Mouse (Mus musculus): ENCODE measurements around the gene Bcl2a1d. TPM values are rescaled to one million over a fixed set of nuclear protein-coding genes. Genes with fewer than 3 reads are reported as not detected.
"Not testable (repeated sequence)": the region's sequence is repeated elsewhere in the genome, so short reads cannot be mapped to it uniquely, and the experiment has no call there.

The Bcl2a1d gene
- not detected in 2 replicates for polyA plus RNA-seq (2014; fragmentation: Nextera tagmentation; extraction: Ambion mirVana)

DNA sequence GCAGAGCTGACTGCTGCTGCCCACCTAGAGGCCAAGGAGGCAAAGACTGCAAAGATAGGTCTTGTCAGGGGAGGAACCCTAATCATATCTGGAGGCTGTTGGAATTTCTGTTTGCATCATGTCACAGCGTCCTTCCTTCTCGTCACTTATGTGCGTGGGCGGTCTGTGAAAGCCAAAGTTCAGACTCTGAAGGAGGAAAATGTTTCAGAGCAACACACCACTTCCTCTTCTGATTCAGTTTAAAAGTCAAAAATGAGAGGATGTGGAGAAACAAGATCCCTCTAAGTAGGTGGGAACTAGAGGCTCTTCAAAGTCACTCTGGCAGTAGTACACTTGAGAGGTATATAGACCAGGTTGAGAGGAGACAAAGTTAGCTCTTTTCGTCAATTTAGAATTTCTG lies at the start of gene Bcl2a1d:
TSS of gene Bcl2a1d (minus strand) at position 187 of the 400 bp plus-strand sequence.
- not testable (repeated sequence) for H3K9ac ChIP-seq (ENCODE audit: low read depth, low read length); H3K27ac ChIP-seq (ENCODE audit: low read depth, low read length); H3K4me2 ChIP-seq (replicated peaks; ENCODE audit: low read depth, low read length); H3K27me3 ChIP-seq (ENCODE audit: control insufficient read depth, insufficient read depth, low read length); H3K36me3 ChIP-seq (ENCODE audit: control insufficient read depth, insufficient read depth, low read length); H3K4me3 ChIP-seq (ENCODE audit: low read length); ATAC-seq (ENCODE audit: low FRiP score, low TSS enrichment); H3K9me3 ChIP-seq (ENCODE audit: control insufficient read depth, low read length); H3K4me1 ChIP-seq (ENCODE audit: control insufficient read depth, insufficient read depth, low read length)
- WGBS: 68% methylated on average over 5 of the region's 5 CpGs

DNA sequence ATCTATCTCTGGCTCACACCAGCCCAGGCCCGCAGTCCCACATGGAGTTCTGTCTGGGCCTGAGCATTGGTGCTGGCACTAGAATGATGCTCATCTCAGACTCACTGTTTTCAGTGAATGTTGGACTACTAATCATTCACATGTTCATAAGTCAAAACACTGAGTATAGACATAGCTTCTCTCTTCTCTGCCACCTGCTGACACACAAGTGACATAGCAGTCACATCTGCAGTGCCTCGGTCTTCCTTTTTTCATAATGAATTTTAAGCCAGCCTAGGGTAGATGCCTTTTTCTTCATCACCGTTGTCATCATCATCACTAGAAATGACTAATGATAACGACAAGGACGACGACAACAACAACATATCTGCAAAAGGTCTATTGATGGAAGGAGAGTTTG lies 38.5 kb upstream of the Bcl2a1d start:
- not testable (repeated sequence) for H3K4me2 ChIP-seq (replicated peaks; ENCODE audit: low read depth, low read length); H3K36me3 ChIP-seq (ENCODE audit: control insufficient read depth, insufficient read depth, low read length); ATAC-seq (ENCODE audit: low FRiP score, low TSS enrichment); H3K4me1 ChIP-seq (ENCODE audit: control insufficient read depth, insufficient read depth, low read length); H3K9ac ChIP-seq (ENCODE audit: low read depth, low read length); H3K27ac ChIP-seq (ENCODE audit: low read depth, low read length); H3K27me3 ChIP-seq (ENCODE audit: control insufficient read depth, insufficient read depth, low read length); H3K4me3 ChIP-seq (ENCODE audit: low read length); H3K9me3 ChIP-seq (ENCODE audit: control insufficient read depth, low read length)
- 94% methylated on average over 2 of the region's 6 CpGs for WGBS

DNA sequence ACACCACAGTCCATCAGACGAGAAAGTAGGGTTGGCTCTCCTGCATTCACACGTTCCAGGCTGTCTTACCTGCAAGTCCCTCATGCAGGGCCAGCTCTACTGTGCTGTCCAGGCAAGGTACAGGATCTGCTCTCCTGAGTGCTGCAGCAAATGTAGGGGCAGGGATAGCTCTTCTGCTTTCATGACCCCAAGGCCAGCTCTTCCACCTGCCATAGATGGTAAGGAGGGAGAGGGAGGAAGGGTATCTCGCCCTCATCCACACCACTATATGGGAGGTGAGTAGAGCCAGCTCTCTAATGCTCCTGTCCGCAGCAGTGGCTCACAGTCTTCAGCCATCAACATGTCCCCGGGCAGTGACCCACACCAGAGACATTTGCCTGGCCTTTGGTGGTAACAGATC lies 37.8 kb upstream of the Bcl2a1d start:
- ATAC-seq (ENCODE audit: low FRiP score, low TSS enrichment); H3K9ac ChIP-seq (ENCODE audit: low read depth, low read length): not testable (repeated sequence)
- 88% methylated on average over 4 of the region's 5 CpGs for WGBS

DNA sequence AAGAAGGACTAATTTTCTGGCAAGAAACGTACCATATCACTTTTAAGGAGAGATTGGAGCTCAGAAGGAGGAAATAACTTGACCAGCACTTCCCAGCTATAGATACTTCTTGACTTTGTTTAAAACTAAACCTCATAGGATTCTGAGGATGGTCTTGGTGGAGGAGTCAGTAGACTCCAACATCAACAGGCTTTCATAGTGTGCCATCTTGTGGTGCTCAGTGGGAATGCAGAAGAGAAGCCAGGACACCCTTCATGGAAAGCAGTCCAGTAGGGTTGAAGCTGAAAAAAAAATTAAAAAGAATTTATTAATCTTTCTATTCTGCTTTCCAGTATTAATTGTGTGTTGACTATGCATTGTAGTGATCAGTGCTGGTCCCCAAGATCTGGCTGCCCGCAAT lies 15.0 kb upstream of the Bcl2a1d start:
- not testable (repeated sequence) for H3K4me2 ChIP-seq (replicated peaks; ENCODE audit: low read depth, low read length); H3K36me3 ChIP-seq (ENCODE audit: control insufficient read depth, insufficient read depth, low read length); H3K9me3 ChIP-seq (ENCODE audit: control insufficient read depth, low read length); H3K9ac ChIP-seq (ENCODE audit: low read depth, low read length); H3K27ac ChIP-seq (ENCODE audit: low read depth, low read length); ATAC-seq (ENCODE audit: low FRiP score, low TSS enrichment); H3K27me3 ChIP-seq (ENCODE audit: control insufficient read depth, insufficient read depth, low read length); H3K4me3 ChIP-seq (ENCODE audit: low read length); H3K4me1 ChIP-seq (ENCODE audit: control insufficient read depth, insufficient read depth, low read length)
- WGBS: no CpG with 5 or more reads among the region's 2 CpGs

More for the DNA sequence above, 37.8 kb upstream of the Bcl2a1d start:
- not testable (repeated sequence) for H3K9me3 ChIP-seq (ENCODE audit: control insufficient read depth, low read length); H3K27me3 ChIP-seq (ENCODE audit: control insufficient read depth, insufficient read depth, low read length); H3K4me1 ChIP-seq (ENCODE audit: control insufficient read depth, insufficient read depth, low read length); H3K4me2 ChIP-seq (replicated peaks; ENCODE audit: low read depth, low read length); H3K27ac ChIP-seq (ENCODE audit: low read depth, low read length); H3K36me3 ChIP-seq (ENCODE audit: control insufficient read depth, insufficient read depth, low read length); H3K4me3 ChIP-seq (ENCODE audit: low read length)

DNA sequence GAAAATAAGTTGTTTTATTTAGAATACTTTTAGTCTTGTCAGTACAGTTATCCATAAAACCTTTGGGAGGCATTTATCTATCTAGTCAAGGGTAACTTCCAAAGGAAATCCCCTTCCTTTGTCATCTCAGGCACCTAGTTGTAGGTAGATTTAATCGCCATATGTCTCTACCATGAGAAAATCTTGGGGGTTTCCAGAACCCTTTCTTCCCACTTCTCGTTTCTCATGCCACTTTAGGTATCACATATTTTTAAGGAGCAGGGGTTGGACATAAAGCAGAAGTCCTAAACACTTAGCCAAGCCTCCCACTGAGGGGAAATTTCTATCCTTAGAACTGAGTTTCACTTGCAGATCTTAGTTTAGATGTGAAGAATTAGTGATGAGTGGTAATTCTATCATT lies 14.3 kb upstream of the Bcl2a1d start:
- not testable (repeated sequence) for ATAC-seq (ENCODE audit: low FRiP score, low TSS enrichment); H3K27me3 ChIP-seq (ENCODE audit: control insufficient read depth, insufficient read depth, low read length); H3K4me3 ChIP-seq (ENCODE audit: low read length); H3K27ac ChIP-seq (ENCODE audit: low read depth, low read length); H3K9me3 ChIP-seq (ENCODE audit: control insufficient read depth, low read length); H3K9ac ChIP-seq (ENCODE audit: low read depth, low read length); H3K36me3 ChIP-seq (ENCODE audit: control insufficient read depth, insufficient read depth, low read length); H3K4me2 ChIP-seq (replicated peaks; ENCODE audit: low read depth, low read length); H3K4me1 ChIP-seq (ENCODE audit: control insufficient read depth, insufficient read depth, low read length)
- no CpG with 5 or more reads among the region's 2 CpGs for WGBS

DNA sequence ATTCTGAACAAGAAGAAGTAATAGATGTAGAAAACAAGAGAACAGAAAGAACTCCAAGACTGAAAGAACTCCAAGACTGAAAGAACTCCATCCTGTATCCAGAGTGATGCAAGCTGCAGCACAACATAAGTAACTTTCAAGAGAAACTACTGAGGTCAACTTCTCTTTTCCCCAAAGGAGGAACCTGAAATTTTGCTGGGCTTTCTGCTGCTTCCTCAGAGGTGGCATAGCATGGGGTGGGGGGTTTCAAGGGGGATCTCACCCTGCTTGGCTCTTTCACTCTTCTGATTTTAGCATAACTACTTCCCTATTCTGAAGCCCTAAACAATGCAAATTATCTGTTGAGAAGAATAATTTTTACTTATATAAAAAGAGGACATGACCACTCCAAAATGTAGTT lies 3.6 kb upstream of the Bcl2a1d start:
- H3K4me2 ChIP-seq (replicated peaks; ENCODE audit: low read depth, low read length); H3K4me1 ChIP-seq (ENCODE audit: control insufficient read depth, insufficient read depth, low read length); H3K36me3 ChIP-seq (ENCODE audit: control insufficient read depth, insufficient read depth, low read length); H3K27ac ChIP-seq (ENCODE audit: low read depth, low read length); H3K9me3 ChIP-seq (ENCODE audit: control insufficient read depth, low read length); ATAC-seq (ENCODE audit: low FRiP score, low TSS enrichment); H3K9ac ChIP-seq (ENCODE audit: low read depth, low read length); H3K4me3 ChIP-seq (ENCODE audit: low read length); H3K27me3 ChIP-seq (ENCODE audit: control insufficient read depth, insufficient read depth, low read length): not testable (repeated sequence)

DNA sequence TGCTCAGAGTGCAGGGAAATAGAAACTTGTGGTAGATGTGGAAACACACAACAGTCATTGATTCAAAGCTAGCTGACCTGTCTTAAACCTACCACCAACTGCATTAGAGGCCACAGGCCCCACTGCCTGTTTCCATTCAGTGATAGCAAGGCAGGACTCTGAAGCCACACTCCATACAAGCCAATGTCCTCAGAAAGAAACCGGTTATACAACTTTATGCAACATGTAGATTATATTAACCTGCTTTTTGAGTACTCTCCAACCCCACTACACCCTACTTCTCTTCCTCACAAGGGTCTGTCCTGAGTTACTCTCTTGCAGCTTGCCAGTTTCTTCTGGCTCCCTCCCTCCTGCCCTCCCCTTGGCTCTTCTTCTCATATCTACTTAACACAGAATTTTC lies 1.5 kb upstream of the Bcl2a1d start:
- WGBS: 90% methylated on average over 1 of the region's 1 CpGs
- not testable (repeated sequence) for H3K27me3 ChIP-seq (ENCODE audit: control insufficient read depth, insufficient read depth, low read length); H3K4me2 ChIP-seq (replicated peaks; ENCODE audit: low read depth, low read length); H3K9me3 ChIP-seq (ENCODE audit: control insufficient read depth, low read length); ATAC-seq (ENCODE audit: low FRiP score, low TSS enrichment); H3K4me1 ChIP-seq (ENCODE audit: control insufficient read depth, insufficient read depth, low read length); H3K4me3 ChIP-seq (ENCODE audit: low read length); H3K36me3 ChIP-seq (ENCODE audit: control insufficient read depth, insufficient read depth, low read length); H3K27ac ChIP-seq (ENCODE audit: low read depth, low read length); H3K9ac ChIP-seq (ENCODE audit: low read depth, low read length)

DNA sequence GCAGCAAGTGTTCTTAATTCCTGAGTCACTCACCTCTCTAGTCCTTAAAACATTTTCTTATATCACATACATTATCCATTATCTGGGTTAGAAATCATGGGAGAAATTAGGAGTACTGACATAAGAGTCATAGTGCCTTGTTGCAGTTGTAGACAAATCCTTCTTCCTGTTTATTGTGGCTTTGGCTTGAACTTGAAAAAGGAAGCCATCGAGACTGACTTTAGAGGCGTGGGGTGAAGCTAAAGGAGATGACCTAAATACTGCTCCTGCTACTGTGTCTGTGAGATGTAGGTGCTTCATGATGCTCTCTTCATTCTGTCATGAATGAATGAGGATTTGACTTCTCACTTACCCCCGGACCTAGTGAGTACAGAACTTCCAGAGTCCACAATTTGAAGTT lies 620 bp upstream of the Bcl2a1d start:
- H3K27me3 ChIP-seq (ENCODE audit: control insufficient read depth, insufficient read depth, low read length); H3K4me2 ChIP-seq (replicated peaks; ENCODE audit: low read depth, low read length); H3K9ac ChIP-seq (ENCODE audit: low read depth, low read length); ATAC-seq (ENCODE audit: low FRiP score, low TSS enrichment); H3K27ac ChIP-seq (ENCODE audit: low read depth, low read length); H3K4me3 ChIP-seq (ENCODE audit: low read length); H3K9me3 ChIP-seq (ENCODE audit: control insufficient read depth, low read length); H3K4me1 ChIP-seq (ENCODE audit: control insufficient read depth, insufficient read depth, low read length); H3K36me3 ChIP-seq (ENCODE audit: control insufficient read depth, insufficient read depth, low read length): not testable (repeated sequence)
- WGBS: 87% methylated on average over 1 of the region's 3 CpGs

DNA sequence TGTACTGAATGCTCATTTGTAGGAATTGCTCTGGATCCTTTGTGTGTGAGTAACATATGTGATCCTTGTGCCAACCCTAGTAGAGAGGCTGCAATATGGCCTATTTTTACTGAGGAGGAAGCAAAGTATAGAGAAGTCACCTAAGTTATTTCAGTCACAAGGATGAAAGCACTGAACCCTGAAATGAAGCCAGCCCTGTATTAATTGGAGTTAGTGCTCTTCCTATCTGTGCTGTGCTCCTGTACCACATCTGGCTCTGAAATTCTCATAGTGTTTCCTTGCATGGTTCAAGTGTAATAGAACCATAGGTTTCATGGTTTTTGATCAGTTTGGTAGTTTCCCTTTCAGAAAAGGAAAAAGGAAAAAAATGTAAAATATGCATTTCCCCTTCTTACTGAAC lies 3.4 kb downstream of the Bcl2a1d start:
- H3K36me3 ChIP-seq (ENCODE audit: control insufficient read depth, insufficient read depth, low read length); H3K4me1 ChIP-seq (ENCODE audit: control insufficient read depth, insufficient read depth, low read length); H3K4me3 ChIP-seq (ENCODE audit: low read length); H3K27ac ChIP-seq (ENCODE audit: low read depth, low read length); H3K9me3 ChIP-seq (ENCODE audit: control insufficient read depth, low read length); H3K27me3 ChIP-seq (ENCODE audit: control insufficient read depth, insufficient read depth, low read length); H3K4me2 ChIP-seq (replicated peaks; ENCODE audit: low read depth, low read length); ATAC-seq (ENCODE audit: low FRiP score, low TSS enrichment); H3K9ac ChIP-seq (ENCODE audit: low read depth, low read length): not testable (repeated sequence)

DNA sequence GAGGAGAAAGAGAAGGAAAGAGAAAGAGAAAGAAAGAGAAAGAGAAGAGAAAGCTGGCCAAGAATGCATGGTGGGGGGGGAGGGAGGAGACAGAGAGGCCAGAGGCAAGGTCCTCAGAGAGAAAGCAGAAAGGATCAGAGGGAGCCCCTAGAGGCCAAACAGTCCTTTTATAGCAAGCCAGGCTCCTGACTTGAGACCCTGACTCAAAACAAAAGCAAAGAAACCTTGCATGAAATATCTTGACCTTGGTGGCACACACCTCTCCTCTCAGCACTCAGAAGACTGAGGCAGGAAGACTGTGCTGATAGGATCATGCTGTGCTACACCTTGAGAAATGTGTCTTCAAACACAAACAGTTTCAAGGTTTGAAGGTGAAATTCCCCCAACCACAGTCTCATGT lies 10.1 kb downstream of the Bcl2a1d start:
- not testable (repeated sequence) for H3K4me3 ChIP-seq (ENCODE audit: low read length); ATAC-seq (ENCODE audit: low FRiP score, low TSS enrichment); H3K4me1 ChIP-seq (ENCODE audit: control insufficient read depth, insufficient read depth, low read length); H3K27ac ChIP-seq (ENCODE audit: low read depth, low read length); H3K36me3 ChIP-seq (ENCODE audit: control insufficient read depth, insufficient read depth, low read length); H3K27me3 ChIP-seq (ENCODE audit: control insufficient read depth, insufficient read depth, low read length); H3K9me3 ChIP-seq (ENCODE audit: control insufficient read depth, low read length); H3K9ac ChIP-seq (ENCODE audit: low read depth, low read length); H3K4me2 ChIP-seq (replicated peaks; ENCODE audit: low read depth, low read length)
